Mouse (Mus musculus): ENCODE measurements around the gene Sephs2. TPM values are rescaled to one million over a fixed set of nuclear protein-coding genes. Genes with fewer than 3 reads are reported as not detected.
A peak's percentile ranks its signal among the peaks of the same experiment; 100 is the strongest.

The Sephs2 gene
- polyA plus RNA-seq (2014; fragmentation: Nextera tagmentation; extraction: Ambion mirVana), result 97.3 and 114 TPM in 2 replicates

DNA sequence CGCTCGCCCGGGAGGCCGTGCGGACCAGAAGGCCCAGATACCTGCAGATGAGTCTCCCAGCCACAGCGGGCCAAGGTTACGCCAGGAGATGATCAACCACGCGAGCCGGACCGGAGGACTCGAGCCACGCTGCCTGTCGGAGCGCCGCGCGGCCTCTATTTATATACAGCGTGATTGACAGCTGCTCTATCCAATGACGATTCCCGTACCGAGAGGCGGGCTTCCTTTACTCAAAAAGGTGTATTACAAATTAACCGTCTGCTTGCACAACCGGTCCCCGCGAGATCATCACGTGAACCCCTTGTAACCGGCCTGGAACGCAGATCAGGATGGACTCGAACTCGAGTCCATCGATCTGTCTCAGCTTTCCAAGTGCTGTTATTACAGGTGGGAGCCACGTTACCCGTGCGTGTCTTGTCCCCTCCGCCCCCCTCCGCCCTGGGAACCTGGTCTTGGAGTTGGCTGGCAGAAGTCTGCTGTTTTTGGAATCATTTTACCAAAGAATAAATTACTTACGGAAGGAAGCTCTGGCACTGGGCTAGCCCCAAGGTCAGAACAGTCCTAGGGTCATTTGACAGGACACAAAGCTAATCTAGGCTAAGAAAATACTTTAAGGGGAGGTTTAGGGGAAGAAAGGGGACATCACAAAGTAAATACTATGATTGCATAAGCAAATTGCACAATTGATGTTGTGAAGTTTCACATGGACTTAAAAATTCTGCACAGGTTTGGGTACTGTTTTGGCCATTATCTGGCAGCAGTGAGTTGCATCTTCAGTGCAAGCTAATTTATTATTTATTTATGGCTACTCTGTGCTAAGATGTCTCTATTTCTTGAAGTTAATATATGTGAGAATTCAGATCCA lies at the start of gene Sephs2:
Gene Sephs2, minus strand, starts transcription at position 131 of the 865 bp plus-strand sequence.
- peak within 1 kb of the TSS; percentile 95 for H3K4me3 ChIP-seq (ENCODE audit: low read depth, low read length)
- peak within 1 kb of the TSS; percentile 97 for H3K9ac ChIP-seq (replicated peaks; ENCODE audit: low read depth, low read length)
- peak; percentile 87 for ATAC-seq (ENCODE audit: insufficient number of reproducible peaks, insufficient read depth, low FRiP score, low read depth)
- peaks cover 14% of the 10 kb centered on the region for H3K4me1 ChIP-seq (ENCODE audit: control insufficient read depth, insufficient read depth, low read length)
- H3K27ac ChIP-seq (ENCODE audit: low read length), result peak within 1 kb of the TSS; percentile 88
- H3K36me3 ChIP-seq (ENCODE audit: control insufficient read depth, insufficient read depth, low read length), result peaks cover 19% of the 10 kb centered on the region; the same call in 1 of the 2 replicates
- WGBS, result 2% methylated on average over 39 of the region's 39 CpGs
- no peaks in the 10 kb centered on the region for H3K9me3 ChIP-seq (ENCODE audit: control insufficient read depth, low read depth, low read length)
- H3K27me3 ChIP-seq (ENCODE audit: control insufficient read depth, insufficient read depth, low read length), result no peaks in the 10 kb centered on the region
- peak within 1 kb of the TSS; percentile 85 for H3K4me2 ChIP-seq (replicated peaks; ENCODE audit: low read depth, low read length)

GRCm38 (mm10) chr7:127322085-127322484 lies 48.2 kb upstream of the Sephs2 start:
- H3K4me2 ChIP-seq (replicated peaks; ENCODE audit: low read depth, low read length), result no peak overlapping the region
- WGBS, result 26% methylated on average over 5 of the region's 5 CpGs
- no peaks in the 10 kb centered on the region for H3K27me3 ChIP-seq (ENCODE audit: control insufficient read depth, insufficient read depth, low read length)
- H3K9me3 ChIP-seq (ENCODE audit: control insufficient read depth, low read depth, low read length), result no peaks in the 10 kb centered on the region
- no peak overlapping the region for H3K27ac ChIP-seq (ENCODE audit: low read length)
- H3K4me1 ChIP-seq (ENCODE audit: control insufficient read depth, insufficient read depth, low read length), result no peaks in the 10 kb centered on the region
- no peak overlapping the region for H3K9ac ChIP-seq (replicated peaks; ENCODE audit: low read depth, low read length)
- H3K4me3 ChIP-seq (ENCODE audit: low read depth, low read length), result no peak overlapping the region
- no peak for ATAC-seq (ENCODE audit: insufficient number of reproducible peaks, insufficient read depth, low FRiP score, low read depth)
- no peaks in the 10 kb centered on the region for H3K36me3 ChIP-seq (ENCODE audit: control insufficient read depth, insufficient read depth, low read length)

DNA sequence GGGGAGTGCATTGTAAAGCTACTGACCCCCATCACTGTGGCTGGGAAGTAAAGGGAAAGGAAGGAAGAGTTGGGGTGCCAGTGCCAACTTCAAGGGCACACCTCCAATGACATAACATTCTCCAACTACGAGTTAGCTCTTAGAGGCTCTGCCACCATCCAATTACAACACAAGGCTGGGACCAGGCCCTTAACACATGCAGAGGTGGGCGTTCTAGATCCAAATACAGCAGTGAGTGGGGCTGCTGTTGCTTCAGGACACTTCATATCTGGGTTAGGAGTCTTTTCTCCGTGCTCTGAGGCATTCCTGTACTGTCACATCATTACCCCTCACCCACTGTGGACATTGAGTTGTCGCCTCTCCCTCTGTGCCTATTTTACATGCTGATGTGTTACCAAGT lies 47.3 kb upstream of the Sephs2 start:
- Histone ChIP-seq H3K4me2 (replicated peaks; ENCODE audit: low read depth, low read length) (no peak overlapping the region), H3K36me3 (ENCODE audit: control insufficient read depth, insufficient read depth, low read length) (no peaks in the 10 kb centered on the region), H3K27ac (ENCODE audit: low read length) (no peak overlapping the region), H3K9ac (replicated peaks; ENCODE audit: low read depth, low read length) (no peak overlapping the region), H3K4me1 (ENCODE audit: control insufficient read depth, insufficient read depth, low read length) (no peaks in the 10 kb centered on the region), H3K4me3 (ENCODE audit: low read depth, low read length) (no peak overlapping the region), H3K9me3 (ENCODE audit: control insufficient read depth, low read depth, low read length) (no peaks in the 10 kb centered on the region), H3K27me3 (ENCODE audit: control insufficient read depth, insufficient read depth, low read length) (no peaks in the 10 kb centered on the region)
- WGBS, result 66% methylated on average over 4 of the region's 4 CpGs
- ATAC-seq (ENCODE audit: insufficient number of reproducible peaks, insufficient read depth, low FRiP score, low read depth), result no peak

DNA sequence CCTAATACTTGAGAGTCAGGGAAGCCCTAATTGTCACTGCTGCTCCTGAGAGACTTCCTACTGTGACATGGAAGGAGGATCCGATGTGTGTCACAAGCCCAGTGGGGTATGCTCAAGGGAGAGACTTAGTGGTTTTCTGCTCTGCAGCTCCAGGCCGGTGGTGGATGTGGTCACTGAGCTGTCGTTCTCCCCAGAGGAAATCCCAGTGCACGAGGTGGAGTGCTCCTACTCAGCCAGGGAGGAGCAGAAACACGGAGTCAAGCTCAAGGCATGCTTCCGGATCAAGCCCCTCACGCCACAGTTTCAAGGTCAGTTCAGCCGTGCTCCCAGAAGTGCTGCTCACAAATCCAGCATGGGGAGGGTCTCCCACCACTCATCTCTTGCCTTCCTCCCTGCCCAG lies 40.1 kb upstream of the Sephs2 start:
- 40% methylated on average over 8 of the region's 8 CpGs for WGBS
- no peaks in the 10 kb centered on the region for H3K36me3 ChIP-seq (ENCODE audit: control insufficient read depth, insufficient read depth, low read length)
- no peak overlapping the region for H3K4me3 ChIP-seq (ENCODE audit: low read depth, low read length)
- no peak overlapping the region for H3K27ac ChIP-seq (ENCODE audit: low read length)
- H3K4me2 ChIP-seq (replicated peaks; ENCODE audit: low read depth, low read length), result no peak overlapping the region
- H3K9ac ChIP-seq (replicated peaks; ENCODE audit: low read depth, low read length), result no peak overlapping the region
- H3K4me1 ChIP-seq (ENCODE audit: control insufficient read depth, insufficient read depth, low read length), result no peaks in the 10 kb centered on the region
- no peaks in the 10 kb centered on the region for H3K27me3 ChIP-seq (ENCODE audit: control insufficient read depth, insufficient read depth, low read length)
- H3K9me3 ChIP-seq (ENCODE audit: control insufficient read depth, low read depth, low read length), result no peaks in the 10 kb centered on the region
- no peak for ATAC-seq (ENCODE audit: insufficient number of reproducible peaks, insufficient read depth, low FRiP score, low read depth)

- Histone ChIP-seq H3K36me3 (ENCODE audit: control insufficient read depth, insufficient read depth, low read length) (no peaks in the 10 kb centered on the region), H3K9me3 (ENCODE audit: control insufficient read depth, low read depth, low read length) (no peaks in the 10 kb centered on the region), H3K4me2 (replicated peaks; ENCODE audit: low read depth, low read length) (no peak overlapping the region), H3K4me1 (ENCODE audit: control insufficient read depth, insufficient read depth, low read length) (no peaks in the 10 kb centered on the region), H3K27me3 (ENCODE audit: control insufficient read depth, insufficient read depth, low read length) (no peaks in the 10 kb centered on the region), H3K27ac (ENCODE audit: low read length) (no peak overlapping the region), H3K9ac (replicated peaks; ENCODE audit: low read depth, low read length) (no peak overlapping the region), H3K4me3 (ENCODE audit: low read depth, low read length) (no peak overlapping the region)
- WGBS, result 63% methylated on average over 12 of the region's 12 CpGs
- no peak for ATAC-seq (ENCODE audit: insufficient number of reproducible peaks, insufficient read depth, low FRiP score, low read depth)
Observed at GRCm38 (mm10) chr7:127309951-127310350, 36.1 kb upstream of the Sephs2 start.

DNA sequence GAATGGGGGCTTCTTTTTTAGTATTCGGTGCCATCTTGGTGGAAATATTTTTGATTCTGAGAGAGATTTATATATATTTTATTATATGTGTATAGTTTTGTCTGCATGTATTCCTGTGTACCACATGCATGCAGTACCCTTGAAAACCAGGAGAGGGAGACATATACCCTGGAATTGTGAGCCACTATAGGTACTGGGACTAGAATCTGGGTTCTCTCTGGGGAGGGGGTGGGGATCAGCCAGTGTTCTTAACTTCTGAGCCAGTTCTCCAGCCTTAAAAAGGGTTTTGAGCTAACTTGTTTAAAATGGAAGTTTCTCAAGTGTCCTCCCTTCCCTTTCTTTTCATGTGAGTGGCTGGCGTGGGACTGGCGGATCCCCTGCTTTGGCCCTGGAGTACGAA lies 35.0 kb upstream of the Sephs2 start:
- ATAC-seq (ENCODE audit: insufficient number of reproducible peaks, insufficient read depth, low FRiP score, low read depth), result no peak
- 79% methylated on average over 4 of the region's 4 CpGs for WGBS

GRCm38 (mm10) chr7:127308431-127308830 lies 34.6 kb upstream of the Sephs2 start:
- Histone ChIP-seq H3K4me3 (ENCODE audit: low read depth, low read length) (no peak overlapping the region), H3K27me3 (ENCODE audit: control insufficient read depth, insufficient read depth, low read length) (no peaks in the 10 kb centered on the region), H3K4me1 (ENCODE audit: control insufficient read depth, insufficient read depth, low read length) (no peaks in the 10 kb centered on the region), H3K36me3 (ENCODE audit: control insufficient read depth, insufficient read depth, low read length) (no peaks in the 10 kb centered on the region), H3K4me2 (replicated peaks; ENCODE audit: low read depth, low read length) (no peak overlapping the region), H3K9me3 (ENCODE audit: control insufficient read depth, low read depth, low read length) (no peaks in the 10 kb centered on the region), H3K27ac (ENCODE audit: low read length) (no peak overlapping the region), H3K9ac (replicated peaks; ENCODE audit: low read depth, low read length) (no peak overlapping the region)
- 86% methylated on average over 2 of the region's 2 CpGs for WGBS
- no peak; the same call in 1 of the 2 replicates for ATAC-seq (ENCODE audit: insufficient number of reproducible peaks, insufficient read depth, low FRiP score, low read depth)

More for the DNA sequence above, 35.0 kb upstream of the Sephs2 start:
- Histone ChIP-seq H3K36me3 (ENCODE audit: control insufficient read depth, insufficient read depth, low read length) (no peaks in the 10 kb centered on the region), H3K27me3 (ENCODE audit: control insufficient read depth, insufficient read depth, low read length) (no peaks in the 10 kb centered on the region), H3K27ac (ENCODE audit: low read length) (no peak overlapping the region), H3K4me1 (ENCODE audit: control insufficient read depth, insufficient read depth, low read length) (no peaks in the 10 kb centered on the region), H3K9me3 (ENCODE audit: control insufficient read depth, low read depth, low read length) (no peaks in the 10 kb centered on the region), H3K4me2 (replicated peaks; ENCODE audit: low read depth, low read length) (no peak overlapping the region), H3K9ac (replicated peaks; ENCODE audit: low read depth, low read length) (no peak overlapping the region), H3K4me3 (ENCODE audit: low read depth, low read length) (no peak overlapping the region)

DNA sequence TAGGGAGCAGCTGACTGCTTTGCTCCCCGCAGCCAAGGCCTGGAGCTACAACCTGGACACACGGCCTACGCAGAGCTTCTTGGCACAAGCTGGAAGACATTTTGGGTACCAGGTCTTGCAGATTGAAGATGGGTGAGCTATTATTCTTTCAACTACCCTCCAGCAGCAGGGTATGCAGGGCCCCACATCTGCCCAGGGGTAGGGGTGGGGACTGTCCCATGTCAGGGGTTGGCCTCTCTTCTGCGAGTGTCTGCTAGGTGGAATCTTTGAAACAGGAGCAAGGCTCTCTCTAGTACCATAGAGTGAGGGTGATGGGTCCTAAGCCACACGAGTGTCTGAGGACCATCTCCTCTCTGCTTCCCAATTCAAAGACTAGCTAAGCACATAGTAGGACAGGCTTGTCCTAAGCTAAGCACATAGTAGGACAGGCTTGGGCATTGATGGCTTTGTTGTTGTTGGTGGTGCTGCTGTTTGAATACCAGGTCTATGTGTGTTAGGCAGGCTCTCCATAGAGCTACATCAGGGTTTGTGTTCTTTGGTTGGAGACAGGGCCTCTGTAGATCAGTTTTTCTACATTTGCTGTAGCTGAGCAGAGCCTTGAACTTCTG lies 23.8 kb upstream of the Sephs2 start:
- Histone ChIP-seq H3K4me2 (replicated peaks; ENCODE audit: low read depth, low read length) (no peak overlapping the region), H3K9me3 (ENCODE audit: control insufficient read depth, low read depth, low read length) (no peaks in the 10 kb centered on the region), H3K27ac (ENCODE audit: low read length) (no peak overlapping the region), H3K36me3 (ENCODE audit: control insufficient read depth, insufficient read depth, low read length) (no peaks in the 10 kb centered on the region), H3K4me1 (ENCODE audit: control insufficient read depth, insufficient read depth, low read length) (no peaks in the 10 kb centered on the region), H3K27me3 (ENCODE audit: control insufficient read depth, insufficient read depth, low read length) (no peaks in the 10 kb centered on the region), H3K4me3 (ENCODE audit: low read depth, low read length) (no peak overlapping the region), H3K9ac (replicated peaks; ENCODE audit: low read depth, low read length) (no peak overlapping the region)
- ATAC-seq (ENCODE audit: insufficient number of reproducible peaks, insufficient read depth, low FRiP score, low read depth), result no peak
- whole genome bisulfite sequencing, result 93% methylated on average over 5 of the region's 5 CpGs
